Mouse (Mus musculus): ENCODE data around the gene Plk3.

- TF ChIP-seq CTCF (IDR thresholded peaks at IDR 0.05; ENCODE audit: low read depth), result no peak
- TF ChIP-seq EP300 (IDR thresholded peaks at IDR 0.05; ENCODE audit: low read depth), result no peak
These were observed 15.8 kb upstream of the Plk3 start for GRCm38 (mm10) chr4:117149291-117150211.

Data from heart, postnatal 0 days (tissue).